Mouse (Mus musculus) retina, embryonic 14.5 days (tissue): ENCODE measurements at regions not wholly inside any gene's neighbourhood (a gene's known extent, or its start where the extent isn't known, plus 50 kb on each side); places are given as distances from the start of the nearest gene placed in this dataset.

Experiments used
- DNase-seq: peaks from one replicate; pipeline ENCODE4 v3.0.0-alpha.2; 2015; ENCODE audit warnings: low spot score

- peak; percentile 61 for DNase-seq
These were observed 251.3 kb upstream of the Nfe2l3 start for GRCm38 (mm10) chr6:51180881-51181875.

GRCm38 (mm10) chr6:51181905-51182304 lies 250.6 kb upstream of the Nfe2l3 start:
- no peak for DNase-seq

DNA sequence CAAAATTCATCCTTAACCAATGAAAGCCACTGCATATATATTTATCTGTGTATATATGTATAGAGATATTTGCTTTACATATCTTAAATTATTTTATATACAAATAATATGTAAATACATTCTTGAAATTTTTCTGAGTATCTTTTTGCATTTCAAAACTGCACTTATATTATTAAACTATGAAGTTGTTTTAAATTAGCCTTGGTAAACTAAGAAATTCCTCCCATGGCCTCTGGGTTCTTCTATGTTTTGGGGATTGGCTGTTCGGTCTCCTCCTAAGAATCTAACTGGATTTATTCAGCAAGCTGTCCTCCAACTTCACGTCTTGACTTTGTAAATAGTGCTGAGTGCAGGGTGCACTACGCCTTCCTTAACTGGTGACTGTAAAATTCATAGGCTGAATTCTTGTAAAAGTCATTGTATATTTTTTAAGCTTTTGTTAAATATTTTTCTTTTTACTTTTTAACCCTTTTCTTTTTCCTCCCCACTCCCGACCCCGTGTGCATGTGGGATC lies 249.6 kb upstream of the Nfe2l3 start:
- DNase-seq = no peak

DNA sequence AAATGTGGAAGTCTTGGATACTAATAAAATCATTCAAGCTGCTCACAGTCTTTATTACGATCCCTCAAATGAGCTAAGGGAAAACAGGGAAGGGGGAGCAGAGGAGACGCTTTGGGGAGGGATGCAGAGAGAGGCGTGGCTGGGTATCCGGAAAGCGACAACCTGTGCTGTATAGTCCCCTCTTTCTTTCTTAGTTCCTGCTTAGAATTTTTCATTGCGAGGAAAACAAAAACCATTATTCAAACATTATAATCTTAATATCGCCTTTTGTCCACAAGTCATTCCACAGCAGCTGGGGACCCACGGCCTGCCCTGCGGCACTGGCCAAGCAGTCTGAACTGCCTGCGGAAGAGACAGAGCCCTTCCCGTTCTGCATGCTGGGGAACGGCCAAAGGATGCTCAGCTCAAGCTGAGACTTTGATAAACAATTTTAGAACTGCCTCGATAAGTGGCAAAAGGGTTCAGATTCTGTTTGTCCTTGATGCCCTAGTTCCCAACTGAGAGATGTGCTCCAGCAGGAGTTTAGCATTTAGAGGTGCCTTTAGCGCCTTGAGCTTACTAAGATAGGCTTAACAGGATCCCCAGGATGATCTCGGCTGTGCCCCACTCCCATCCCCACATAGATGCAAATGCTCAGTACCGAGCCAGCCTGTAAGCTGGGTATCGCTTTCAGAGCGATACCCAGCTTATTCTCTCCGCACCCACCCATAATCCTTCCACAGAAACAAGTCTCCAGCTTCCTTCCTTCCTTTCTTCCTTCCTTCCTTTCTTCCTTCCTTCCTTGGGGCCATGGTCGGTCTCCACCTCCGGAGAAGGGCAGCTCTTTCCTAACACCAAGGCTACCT lies 248.7 kb upstream of the Nfe2l3 start:
- no peak for DNase-seq

DNA sequence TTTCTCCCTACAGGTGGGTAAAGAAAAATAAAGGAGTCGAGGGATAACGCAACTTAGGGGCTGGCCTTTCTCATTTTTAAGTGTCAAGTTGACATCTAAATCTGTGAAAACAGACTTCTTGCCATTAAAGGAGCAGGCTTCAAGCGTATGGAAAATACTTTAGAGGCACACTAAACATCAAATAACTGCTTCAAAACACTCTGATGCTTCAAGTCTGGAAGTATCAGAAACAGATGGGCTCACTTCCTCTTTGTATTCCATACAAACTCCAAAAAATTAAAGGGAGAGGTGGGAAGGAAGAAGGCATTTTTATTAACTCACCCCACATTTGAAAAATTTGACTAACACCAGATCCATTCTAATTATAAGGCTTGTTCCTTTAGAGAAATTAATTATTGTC lies 248.0 kb upstream of the Nfe2l3 start:
- no peak for DNase-seq

DNA sequence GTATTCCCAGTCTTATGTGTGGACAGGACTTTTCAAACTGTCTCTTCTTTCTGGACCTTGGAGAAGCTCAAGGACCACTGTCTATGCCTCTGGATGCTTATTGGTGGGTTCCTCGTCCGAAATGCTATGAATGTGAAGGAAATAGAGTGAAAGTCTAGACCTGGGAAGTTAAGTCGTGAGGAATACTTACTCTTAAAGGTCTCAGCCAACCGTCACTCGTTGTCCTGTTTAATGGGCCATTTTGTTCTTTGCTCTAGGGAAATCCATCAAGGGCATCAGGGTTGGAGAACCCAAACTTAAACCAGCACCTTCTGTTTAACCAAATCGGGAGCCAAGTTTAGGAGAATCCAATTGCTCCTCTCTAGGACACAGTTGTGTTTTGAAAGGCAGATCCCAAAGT lies 247.3 kb upstream of the Nfe2l3 start:
- DNase-seq = peak; percentile 29

- no peak for DNase-seq
These were observed 243.3 kb upstream of the Nfe2l3 start for GRCm38 (mm10) chr6:51189173-51189572.

DNA sequence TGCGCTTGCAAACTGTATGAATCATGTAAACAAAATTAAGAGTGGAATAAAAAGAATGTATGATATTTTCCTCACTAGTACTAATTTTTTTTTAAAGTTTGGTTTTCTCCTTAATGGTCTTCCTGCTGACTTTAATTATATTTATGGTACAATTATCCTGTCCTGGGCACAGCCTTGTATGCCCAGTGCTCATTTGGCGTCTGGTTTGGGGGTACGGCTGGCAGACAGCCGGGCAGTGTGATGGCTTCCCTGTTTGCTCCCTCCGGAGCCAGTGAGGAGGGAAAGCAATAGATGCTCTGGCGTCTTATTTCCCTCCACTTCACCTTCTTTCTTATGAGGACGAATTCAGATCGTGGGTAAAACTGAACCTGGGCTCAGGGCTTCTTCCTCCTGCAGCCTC lies 239.6 kb upstream of the Nfe2l3 start:
- no peak for DNase-seq

DNA sequence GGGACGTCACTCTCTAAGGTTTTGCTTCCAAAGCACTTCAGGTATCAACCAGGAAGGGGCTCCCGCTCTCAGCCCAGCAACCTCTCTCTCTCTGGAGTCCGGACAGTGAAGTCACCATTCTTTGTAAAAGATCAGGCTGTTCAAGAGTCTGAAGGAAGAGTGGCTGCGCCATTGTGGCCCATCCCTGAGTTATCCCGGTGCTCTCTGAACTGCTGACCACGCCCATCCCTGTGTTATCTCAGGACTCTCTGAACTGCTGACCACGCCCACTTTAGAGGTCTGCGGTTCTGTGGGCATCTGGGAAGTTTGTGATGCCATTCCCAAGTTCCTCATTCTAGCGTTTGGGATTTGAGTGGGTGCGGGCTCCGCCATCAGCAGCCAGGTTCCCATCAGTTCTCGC lies 239.1 kb upstream of the Nfe2l3 start:
- DNase-seq = no peak

- DNase-seq = no peak
These were observed 236.1 kb upstream of the Nfe2l3 start for GRCm38 (mm10) chr6:51196391-51196790.

DNA sequence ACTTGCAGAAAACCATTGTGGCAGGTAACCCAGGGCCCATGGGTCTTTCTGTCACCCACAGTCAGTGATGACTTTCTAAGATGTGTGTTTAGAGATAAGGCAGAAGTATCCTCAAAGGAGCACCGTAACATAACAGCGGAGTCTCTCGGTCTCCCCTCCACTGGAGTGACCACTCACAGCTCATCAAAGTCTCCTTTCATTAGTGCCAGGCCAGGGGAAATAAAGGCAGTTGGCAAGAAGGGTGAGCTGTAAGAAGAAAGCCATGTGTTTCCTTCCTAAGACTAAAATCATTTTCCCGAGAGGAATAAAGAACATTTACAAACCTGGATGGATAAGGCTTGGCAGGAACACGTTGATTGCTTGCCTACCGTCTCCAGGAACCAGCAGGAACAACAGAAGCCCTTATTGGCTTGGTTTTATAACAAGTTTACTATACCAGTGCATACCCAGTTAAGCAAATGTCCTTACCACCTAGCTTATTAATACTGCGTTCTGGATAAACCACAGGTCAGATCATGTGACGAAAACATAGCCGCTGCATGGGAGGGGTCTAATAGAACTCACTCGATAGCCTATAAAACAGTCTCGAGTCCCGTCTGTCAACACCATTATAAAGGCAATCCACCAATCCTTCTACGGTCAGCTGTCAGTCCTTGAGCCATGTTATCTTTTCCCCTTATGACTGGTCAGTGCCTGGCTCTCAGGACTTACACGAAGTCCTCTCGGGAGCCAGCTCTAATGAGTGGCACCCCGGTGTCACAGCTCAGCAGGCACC lies 235.3 kb upstream of the Nfe2l3 start:
- no peak for DNase-seq

DNA sequence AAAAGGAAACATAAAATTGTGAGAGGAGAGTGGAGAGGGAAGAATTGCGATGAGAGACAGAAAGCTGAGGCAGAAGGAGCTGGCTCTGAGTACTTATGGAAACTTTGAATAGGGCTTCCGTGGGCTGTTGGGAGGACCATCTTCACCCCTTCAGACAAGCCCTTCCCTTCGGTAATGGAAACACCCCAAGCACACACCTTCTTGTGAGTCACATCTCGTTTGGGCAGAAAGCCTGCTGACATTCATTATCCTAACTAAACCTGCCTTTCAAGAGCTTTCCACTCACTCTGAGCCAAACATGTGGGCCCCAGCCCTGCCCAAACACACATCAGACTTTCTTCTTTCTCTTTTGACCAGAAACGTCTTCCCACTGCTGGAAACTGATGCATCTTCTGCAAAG lies 232.3 kb upstream of the Nfe2l3 start:
- no peak for DNase-seq

DNA sequence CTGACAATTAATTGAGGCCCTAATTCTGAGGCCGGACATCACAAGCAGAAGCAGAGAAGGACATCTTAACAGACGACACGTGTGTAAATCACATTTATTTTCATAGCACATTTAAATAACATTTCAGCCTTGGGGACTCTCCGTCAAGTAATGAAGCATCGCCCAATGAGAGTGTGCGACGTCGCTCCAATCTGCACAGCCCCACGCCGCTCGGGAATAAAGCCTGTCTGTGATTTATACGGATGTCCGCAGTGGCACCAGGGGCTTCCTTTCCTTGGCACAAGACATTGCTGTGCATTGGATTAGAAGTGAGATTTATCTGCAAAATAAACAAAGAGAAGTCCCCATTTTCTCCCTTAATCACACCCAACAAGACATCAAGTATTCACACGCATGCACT lies 231.6 kb upstream of the Nfe2l3 start:
- no peak for DNase-seq

DNA sequence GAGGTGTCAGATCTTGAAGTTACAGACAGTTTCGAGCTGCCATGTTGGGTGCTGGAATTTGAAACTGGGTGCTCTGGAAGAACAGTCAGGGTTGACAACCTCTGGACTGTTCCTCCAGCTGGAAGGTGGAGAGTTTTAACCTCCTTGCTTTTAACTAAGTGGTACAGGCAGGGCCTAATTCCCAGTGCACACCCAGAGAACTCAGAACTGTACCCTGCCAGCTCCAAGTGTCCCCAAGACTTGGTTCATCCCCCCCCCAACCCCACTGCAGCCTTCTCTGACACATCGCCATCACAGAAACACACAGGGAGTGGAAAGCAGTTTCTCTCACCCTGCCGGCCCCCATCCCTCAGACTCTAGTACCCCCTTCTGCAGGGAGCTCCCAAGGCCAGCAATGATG lies 228.2 kb upstream of the Nfe2l3 start:
- DNase-seq = no peak

GRCm38 (mm10) chr6:51205411-51205810 lies 227.1 kb upstream of the Nfe2l3 start:
- no peak for DNase-seq

- DNase-seq = peak; percentile 74
These were observed 225.6 kb upstream of the Nfe2l3 start for GRCm38 (mm10) chr6:51206712-51207505.

DNA sequence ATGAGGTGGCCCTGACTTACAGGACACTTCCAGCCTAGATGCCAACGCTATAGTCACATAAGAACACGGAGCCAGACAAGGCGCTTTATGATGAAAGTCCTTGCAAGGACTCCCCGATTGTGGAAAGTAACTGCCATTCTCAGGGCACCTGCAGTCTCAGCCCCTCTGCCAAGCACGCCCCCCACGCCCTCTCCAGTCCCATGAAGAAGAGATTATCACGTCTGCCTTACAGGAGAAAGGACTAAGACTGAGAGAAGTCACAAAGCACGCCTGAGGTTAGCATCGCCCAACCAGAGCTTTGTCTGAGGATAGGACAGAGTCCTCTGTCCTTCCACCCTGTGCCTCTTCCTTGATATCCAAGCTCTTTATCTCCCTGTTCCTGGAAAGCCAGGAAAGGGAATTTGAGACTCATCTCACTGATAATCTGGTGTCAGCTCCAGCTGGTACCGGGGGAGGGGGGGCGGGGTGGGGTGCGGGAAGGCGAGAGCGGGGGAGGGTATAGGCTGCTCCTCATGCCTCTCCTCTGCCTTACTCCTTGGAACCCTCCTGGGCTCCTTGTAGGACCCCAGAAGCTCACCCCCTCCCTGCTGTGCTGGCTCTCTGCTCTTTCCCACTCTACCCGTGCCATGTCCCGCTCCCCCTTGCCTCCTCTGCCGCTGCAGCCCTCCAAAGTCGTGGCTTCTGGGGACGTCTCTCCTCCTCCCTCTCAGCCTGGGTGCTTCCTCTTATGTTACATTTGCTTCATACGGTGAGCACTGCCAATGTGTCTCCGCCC lies 224.7 kb upstream of the Nfe2l3 start:
- no peak for DNase-seq

DNA sequence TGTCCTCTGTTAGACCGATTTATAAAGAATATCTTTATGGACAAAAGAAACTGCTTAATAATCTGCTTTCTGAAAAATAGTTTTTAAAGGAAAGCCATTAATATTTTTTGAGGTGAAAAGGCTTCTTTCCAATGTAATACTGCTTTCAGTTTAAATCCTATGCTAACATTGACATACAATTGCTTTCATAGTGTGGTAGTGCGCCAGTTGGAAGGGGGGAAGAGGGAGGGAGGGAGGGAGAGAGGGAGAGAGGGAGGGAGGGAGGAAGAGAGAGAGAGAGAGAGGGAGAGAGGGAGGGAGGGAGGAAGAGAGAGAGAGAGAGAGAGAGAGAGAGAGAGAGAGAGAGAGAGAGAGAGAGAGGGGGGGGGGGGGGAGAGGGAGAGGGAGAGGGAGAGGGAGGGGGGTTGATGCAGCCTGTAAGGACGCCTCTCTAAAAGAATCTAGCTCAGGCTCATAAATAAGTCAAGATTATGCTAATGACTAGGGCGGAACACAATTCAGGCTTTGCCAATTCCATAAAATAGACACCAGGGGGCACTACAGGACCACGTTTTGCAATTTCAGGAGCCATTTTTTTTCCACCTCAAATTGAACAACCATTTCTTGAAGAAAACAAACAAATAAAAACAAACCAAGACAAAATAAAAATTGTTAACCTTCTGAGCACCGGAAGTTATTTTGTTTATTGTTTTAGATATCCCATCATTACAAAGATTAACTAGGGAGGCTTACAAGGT lies 223.6 kb upstream of the Nfe2l3 start:
- DNase-seq = peak; percentile 95

GRCm38 (mm10) chr6:51211418-51211817 lies 221.1 kb upstream of the Nfe2l3 start:
- DNase-seq = no peak

DNA sequence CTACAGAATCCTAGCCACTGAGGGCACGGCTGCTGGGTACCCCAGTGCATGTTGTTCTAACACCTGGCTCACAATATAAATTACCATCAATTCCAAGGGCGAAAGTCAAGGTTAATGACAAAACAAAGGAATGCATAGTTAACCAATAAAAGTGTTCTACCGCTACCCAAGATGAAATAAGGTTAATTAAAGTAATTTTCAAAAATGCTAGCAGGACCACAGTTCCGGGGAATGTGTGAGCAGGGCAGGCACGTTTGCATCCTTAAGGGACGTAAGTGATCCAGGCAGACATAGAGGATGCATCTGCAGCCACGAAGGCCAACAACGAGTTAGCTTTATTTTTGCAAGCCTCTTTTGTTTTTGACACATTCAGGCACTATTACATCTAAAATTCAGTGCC lies 220.3 kb upstream of the Nfe2l3 start:
- DNase-seq = no peak
